Mouse (Mus musculus): ENCODE data around the gene Vmn2r73. TPM values are rescaled to one million over a fixed set of nuclear protein-coding genes. Genes with fewer than 3 reads are reported as not detected.
"Not testable (repeated sequence)": the region's sequence is repeated elsewhere in the genome, so short reads cannot be mapped to it uniquely, and the experiment has no call there.

Vmn2r73 gene
- total RNA-seq (2014; rRNA removed) (not detected in 2 replicates), polyA plus RNA-seq (2015; fragmentation: Nextera tagmentation; extraction: Ambion mirVana) (not detected in 2 replicates)

DNA sequence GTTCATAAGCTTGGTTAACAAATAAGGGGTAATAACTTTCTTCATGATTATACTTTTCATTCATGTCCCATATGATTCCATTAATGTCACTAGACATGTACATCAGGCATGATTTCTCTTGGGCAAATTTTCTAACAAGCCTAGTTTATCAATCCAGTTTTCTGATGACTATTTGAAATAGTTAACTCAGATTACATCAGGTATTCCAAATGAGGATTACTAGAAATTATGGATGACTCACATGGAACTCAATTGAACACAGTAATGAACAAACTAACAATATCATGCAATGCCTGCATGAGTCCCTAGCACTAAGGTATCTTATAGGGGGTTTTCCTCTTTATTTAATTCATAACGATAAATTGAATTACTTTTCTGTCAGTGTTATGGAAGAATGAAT lies at the start of gene Vmn2r73:
Gene Vmn2r73 (minus strand): TSS at position 101 of the 400 bp plus-strand sequence.
- H3K9ac ChIP-seq (replicated peaks; ENCODE audit: low read length, poor library complexity, severe bottlenecking): no peak within 1 kb of the TSS
- DNase-seq (ENCODE audit: low spot score) (no peak), ATAC-seq (ENCODE audit: low FRiP score) (no peak)
- WGBS: 80% methylated on average over 1 of the region's 1 CpGs
- H3K9me3 ChIP-seq (ENCODE audit: low read length): no peaks in the 10 kb centered on the region
- H3K27ac ChIP-seq (ENCODE audit: low read depth, low read length): no peak within 1 kb of the TSS
- H3K36me3 ChIP-seq (ENCODE audit: insufficient read depth, low read length): no peaks in the 10 kb centered on the region
- no peaks in the 10 kb centered on the region for H3K4me1 ChIP-seq (ENCODE audit: insufficient read depth, low read length)
- H3K4me3 ChIP-seq (ENCODE audit: low read depth, low read length): no peak within 1 kb of the TSS
- H3K4me2 ChIP-seq (ENCODE audit: low read depth, low read length, poor library complexity, severe bottlenecking): no peak within 1 kb of the TSS
- TF ChIP-seq CTCF (IDR thresholded peaks at IDR 0.05): no peak
- H3K27me3 ChIP-seq (ENCODE audit: insufficient read depth, low read length): no peaks in the 10 kb centered on the region

- no peak overlapping the region for H3K4me3 ChIP-seq (ENCODE audit: low read depth, low read length)
- no peaks in the 10 kb centered on the region for H3K4me1 ChIP-seq (ENCODE audit: insufficient read depth, low read length)
- DNase-seq (ENCODE audit: low spot score) (peak; percentile 2), ATAC-seq (ENCODE audit: low FRiP score) (no peak)
- no peak overlapping the region for H3K9ac ChIP-seq (replicated peaks; ENCODE audit: low read length, poor library complexity, severe bottlenecking)
- H3K4me2 ChIP-seq (ENCODE audit: low read depth, low read length, poor library complexity, severe bottlenecking): no peak overlapping the region
- TF ChIP-seq CTCF (IDR thresholded peaks at IDR 0.05): no peak
- no peak overlapping the region for H3K27ac ChIP-seq (ENCODE audit: low read depth, low read length)
- 33% methylated on average over 2 of the region's 2 CpGs for WGBS
- H3K9me3 ChIP-seq (ENCODE audit: low read length): no peaks in the 10 kb centered on the region
- no peaks in the 10 kb centered on the region for H3K27me3 ChIP-seq (ENCODE audit: insufficient read depth, low read length)
- no peaks in the 10 kb centered on the region for H3K36me3 ChIP-seq (ENCODE audit: insufficient read depth, low read length)
Observed at GRCm38 (mm10) chr7:85840090-85840948, 35.7 kb downstream of the Vmn2r73 start.

- not testable (repeated sequence) for H3K9ac ChIP-seq (replicated peaks; ENCODE audit: low read length, poor library complexity, severe bottlenecking); H3K27ac ChIP-seq (ENCODE audit: low read depth, low read length); H3K4me3 ChIP-seq (ENCODE audit: low read depth, low read length); H3K4me2 ChIP-seq (ENCODE audit: low read depth, low read length, poor library complexity, severe bottlenecking); H3K9me3 ChIP-seq (ENCODE audit: low read length); H3K36me3 ChIP-seq (ENCODE audit: insufficient read depth, low read length); H3K27me3 ChIP-seq (ENCODE audit: insufficient read depth, low read length); ATAC-seq (ENCODE audit: low FRiP score); H3K4me1 ChIP-seq (ENCODE audit: insufficient read depth, low read length)
- 8% methylated on average over 6 of the region's 6 CpGs for WGBS
- peak; percentile 44 for DNase-seq (ENCODE audit: low spot score)
- peak; percentile 71 for TF ChIP-seq CTCF (IDR thresholded peaks at IDR 0.05)
Observed at GRCm38 (mm10) chr7:85818092-85818491, 58.0 kb downstream of the Vmn2r73 start.

Other genes starting within 250 kb of the Vmn2r73 start
- gene Vmn2r72, start 121.2 kb downstream of the Vmn2r73 start, total RNA-seq (2014; rRNA removed): not detected in 2 replicates
- gene Vmn2r72, start 121.2 kb downstream of the Vmn2r73 start, polyA plus RNA-seq (2015; fragmentation: Nextera tagmentation; extraction: Ambion mirVana): not detected in 2 replicates
- gene Vmn2r74, start 85.4 kb upstream of the Vmn2r73 start, total RNA-seq (2014; rRNA removed): not detected in 2 replicates
- gene Vmn2r74, start 85.4 kb upstream of the Vmn2r73 start, polyA plus RNA-seq (2015; fragmentation: Nextera tagmentation; extraction: Ambion mirVana): not detected in 2 replicates